Mouse (Mus musculus) limb, embryonic 12.5 days (tissue): ENCODE results near the gene Farp1. TPM values are rescaled to one million over a fixed set of nuclear protein-coding genes. Genes with fewer than 3 reads are reported as not detected.
A peak's percentile ranks its signal among the peaks of the same experiment; 100 is the strongest.
"Not testable (repeated sequence)": the region's sequence is repeated elsewhere in the genome, so short reads cannot be mapped to it uniquely, and the experiment has no call there.

ENCODE experiments used
- ATAC-seq: fragments of 200-750 bp; cut with Nextera tagmentation; 2 replicates; pipeline ENCODE4 v1.8.0; 2017; ENCODE audit warnings: low read depth, moderate TSS enrichment; ENCODE audit not compliant: insufficient number of reproducible peaks, insufficient read depth, low FRiP score, low TSS enrichment
- H3K27ac ChIP-seq: fragments of 300-500 bp; sonication (generic); 2 replicates; pipeline ENCODE4 v1.5.1; 2016; ENCODE audit warnings: mild to moderate bottlenecking, moderate library complexity
- H3K27me3 ChIP-seq: fragments of 300-500 bp; sonication (generic); 2 replicates; pipeline ENCODE4 v1.6.1; 2016; ENCODE audit warnings: mild to moderate bottlenecking, moderate library complexity
- H3K36me3 ChIP-seq: fragments of 300-500 bp; sonication (generic); 2 replicates; pipeline ENCODE4 v1.6.1; 2016; ENCODE audit warnings: mild to moderate bottlenecking, moderate library complexity
- H3K4me1 ChIP-seq: fragments of 300-500 bp; sonication (generic); replicated peaks from 2 replicates; pipeline ENCODE4 v1.6.1; 2016
- H3K4me2 ChIP-seq: fragments of 300-500 bp; sonication (generic); 2 replicates; pipeline ENCODE4 v1.6.1; 2016; ENCODE audit warnings: mild to moderate bottlenecking, moderate library complexity
- H3K4me3 ChIP-seq: fragments of 300-500 bp; sonication (generic); replicated peaks from 2 replicates; pipeline ENCODE4 v1.5.1; 2016; ENCODE audit warnings: mild to moderate bottlenecking
- H3K9ac ChIP-seq: fragments of 300-500 bp; sonication (generic); replicated peaks from 2 replicates; pipeline ENCODE4 v1.6.1; 2016; ENCODE audit warnings: mild to moderate bottlenecking, moderate library complexity
- H3K9me3 ChIP-seq: fragments of 300-500 bp; sonication (generic); 2 replicates; pipeline ENCODE4 v1.6.1; 2016; ENCODE audit warnings: mild to moderate bottlenecking, moderate library complexity
- WGBS: fragments of 180-500 bp; shearing (Covaris S2); methylation state at CpG from one replicate; pipeline ENCODE4 v1.1.7; 2016; 5-methylcytosine and 5-hydroxymethylcytosine counted together
- polyA plus RNA-seq: library from polyadenylated mRNA; unstranded; fragments of >200 nt; fragmentation: Nextera tagmentation; extraction: Ambion mirVana; gene quantifications from 2 replicates; pipeline ENCODE4 v1.2.1, GENCODE M21; 2016

Gene Farp1
- polyA plus RNA-seq, 1 experiment from 2014 or later, result 58.2 TPM

DNA sequence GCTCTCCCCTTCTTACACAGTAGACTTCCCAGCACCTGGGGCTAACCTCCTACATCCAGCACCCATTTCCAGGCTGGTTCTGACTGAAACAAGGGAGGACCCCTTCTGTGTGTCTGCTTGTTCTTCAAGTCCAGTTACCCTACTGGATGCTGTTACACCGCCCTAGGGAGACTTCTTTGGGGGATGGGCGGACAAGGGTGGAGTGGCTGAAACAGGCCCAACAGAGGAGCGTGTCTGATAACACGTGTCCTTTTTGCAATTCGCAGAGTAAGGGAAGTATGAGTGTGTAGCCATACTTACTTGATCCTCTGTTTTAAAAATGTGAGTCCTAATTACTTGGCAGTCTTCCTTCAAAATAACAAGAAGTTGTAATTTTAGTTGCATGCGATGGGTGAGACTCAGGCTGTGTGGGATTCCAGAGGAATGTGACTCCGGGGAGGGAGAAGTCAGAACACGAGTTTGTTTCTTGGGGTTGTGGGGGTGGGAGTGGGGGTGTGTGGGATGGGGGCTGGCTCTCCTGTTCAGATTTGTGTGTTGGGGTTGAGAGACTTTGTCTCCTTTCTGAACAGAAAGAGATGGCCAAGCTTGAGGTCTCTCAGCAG is 89.5 kb downstream of the Farp1 start:
- peaks cover 17% of the 10 kb centered on the region for H3K36me3 ChIP-seq
- no peak overlapping the region for H3K4me3 ChIP-seq
- ATAC-seq, result no peak
- WGBS, result 74% methylated on average over 8 of the region's 8 CpGs
- H3K4me2 ChIP-seq, result no peak overlapping the region
- no peaks in the 10 kb centered on the region for H3K27me3 ChIP-seq
- H3K9ac ChIP-seq, result no peak overlapping the region
- peaks cover 80% of the 10 kb centered on the region for H3K4me1 ChIP-seq
- H3K27ac ChIP-seq, result peak overlapping the region; percentile 42; the same call in 1 of the 2 replicates
- no peaks in the 10 kb centered on the region for H3K9me3 ChIP-seq

DNA sequence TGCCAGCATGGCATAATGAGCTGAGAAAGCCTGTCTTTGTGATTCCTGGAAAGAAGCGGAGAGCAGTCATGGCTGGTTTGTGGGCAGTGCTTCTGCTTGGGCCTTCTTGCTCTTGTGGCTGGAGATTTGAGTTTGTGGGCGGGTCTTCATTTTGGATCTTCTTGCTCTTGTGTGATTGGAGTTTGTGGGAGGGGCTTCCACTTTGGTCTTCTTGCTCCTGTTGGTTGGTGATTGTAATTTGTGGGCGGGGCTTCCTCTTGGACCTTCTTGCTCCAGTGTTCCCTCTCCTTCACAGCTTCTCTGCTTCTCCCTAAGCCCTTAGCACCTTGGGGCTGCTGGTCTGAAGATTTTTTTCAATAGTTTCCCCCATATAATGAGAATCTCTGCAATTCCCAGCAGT is 90.7 kb downstream of the Farp1 start:
- no peak overlapping the region for H3K4me3 ChIP-seq
- ATAC-seq, result no peak
- H3K4me1 ChIP-seq, result peaks cover 83% of the 10 kb centered on the region
- WGBS, result 81% methylated on average over 3 of the region's 3 CpGs
- H3K36me3 ChIP-seq, result peaks cover 8% of the 10 kb centered on the region; the same call in 1 of the 2 replicates
- no peaks in the 10 kb centered on the region for H3K27me3 ChIP-seq
- H3K9me3 ChIP-seq, result no peaks in the 10 kb centered on the region
- H3K9ac ChIP-seq, result no peak overlapping the region
- no peak overlapping the region for H3K4me2 ChIP-seq
- H3K27ac ChIP-seq, result no peak overlapping the region

DNA sequence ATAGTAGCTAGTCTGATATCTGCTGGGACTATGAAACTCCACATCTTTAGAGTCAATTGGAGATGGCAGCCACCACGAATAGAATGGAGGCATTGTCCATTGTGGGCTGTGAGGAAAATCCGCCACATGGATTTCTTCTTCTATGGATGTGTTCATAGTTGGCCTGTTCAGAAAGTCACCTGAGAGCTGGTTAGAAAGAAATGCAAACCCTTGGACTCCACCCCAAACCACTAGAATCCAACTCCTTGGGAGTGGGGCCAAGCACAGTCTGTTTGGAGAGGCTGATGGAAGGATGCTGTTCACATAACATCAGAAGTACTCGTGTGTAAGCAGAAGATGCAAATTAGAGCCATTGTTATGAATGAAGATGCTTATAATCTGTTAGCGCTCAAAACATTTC is 91.3 kb downstream of the Farp1 start:
- no peak overlapping the region for H3K9ac ChIP-seq
- no peaks in the 10 kb centered on the region for H3K27me3 ChIP-seq
- peaks cover 6% of the 10 kb centered on the region; the same call in 1 of the 2 replicates for H3K36me3 ChIP-seq
- H3K4me2 ChIP-seq, result no peak overlapping the region
- 90% methylated on average over 4 of the region's 4 CpGs for WGBS
- ATAC-seq, result no peak
- no peak overlapping the region for H3K4me3 ChIP-seq
- H3K27ac ChIP-seq, result peak overlapping the region; percentile 26; the same call in 1 of the 2 replicates
- no peaks in the 10 kb centered on the region for H3K9me3 ChIP-seq
- H3K4me1 ChIP-seq, result peaks cover 89% of the 10 kb centered on the region

DNA sequence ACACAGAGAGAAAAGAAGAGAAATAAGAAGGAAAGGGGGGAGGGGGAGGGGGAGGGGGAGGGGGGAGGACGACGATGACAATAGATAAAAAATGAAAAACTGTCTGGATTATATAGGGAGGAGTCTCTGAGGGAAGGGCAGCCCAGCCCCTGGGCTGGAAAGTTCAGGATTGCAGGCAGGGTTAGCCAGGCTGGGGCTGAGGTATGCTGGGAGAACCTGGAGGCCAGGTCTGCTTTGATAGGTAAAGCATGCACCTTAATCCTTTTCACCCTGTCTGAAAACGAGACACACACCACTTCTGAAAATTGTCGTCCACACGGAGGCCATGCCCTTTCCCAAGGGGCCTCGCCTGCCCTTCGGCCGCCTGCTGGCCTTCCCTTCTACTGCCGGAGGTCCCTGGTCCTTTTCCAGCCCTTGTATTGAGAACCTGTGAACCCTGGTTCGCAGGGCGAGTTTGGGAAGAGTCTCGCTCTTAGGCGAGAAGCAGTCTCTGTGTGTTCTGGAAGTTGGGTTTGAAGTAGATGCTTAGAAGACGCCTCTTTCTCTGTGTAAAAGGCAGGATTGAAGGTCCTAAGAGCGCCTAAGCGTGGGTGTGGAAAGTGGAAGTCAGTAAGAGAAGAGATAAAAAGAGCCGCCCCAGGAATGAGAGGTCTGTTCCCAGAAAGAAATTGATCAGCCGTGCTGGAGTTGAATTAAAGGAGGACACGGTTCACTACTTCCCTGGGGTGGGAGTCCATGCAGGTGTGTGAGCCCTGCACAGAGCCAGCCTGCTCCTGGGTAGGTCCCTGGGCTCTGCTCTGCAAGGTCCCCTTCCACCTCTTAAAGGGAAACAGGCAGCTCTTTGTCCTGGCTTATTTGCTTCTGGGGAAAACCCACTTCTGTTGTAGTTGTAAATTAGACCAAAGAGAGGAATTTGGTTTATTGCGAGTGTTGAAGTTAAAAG is 94.1 kb downstream of the Farp1 start:
- 0 out of 2 replicates have a peak overlapping the region, but pooled peaks have one; percentile 0 for H3K9ac ChIP-seq
- WGBS, result 26% methylated on average over 20 of the region's 20 CpGs
- peaks cover 94% of the 10 kb centered on the region for H3K4me1 ChIP-seq
- H3K4me3 ChIP-seq, result no peak overlapping the region
- H3K9me3 ChIP-seq, result no peaks in the 10 kb centered on the region
- H3K27ac ChIP-seq, result peak overlapping the region; percentile 91
- peak overlapping the region; percentile 42 for H3K4me2 ChIP-seq
- no peaks in the 10 kb centered on the region for H3K27me3 ChIP-seq
- H3K36me3 ChIP-seq, result peaks cover 3% of the 10 kb centered on the region; the same call in 1 of the 2 replicates
- ATAC-seq, result peak; percentile 72; the same call in 1 of the 2 replicates

DNA sequence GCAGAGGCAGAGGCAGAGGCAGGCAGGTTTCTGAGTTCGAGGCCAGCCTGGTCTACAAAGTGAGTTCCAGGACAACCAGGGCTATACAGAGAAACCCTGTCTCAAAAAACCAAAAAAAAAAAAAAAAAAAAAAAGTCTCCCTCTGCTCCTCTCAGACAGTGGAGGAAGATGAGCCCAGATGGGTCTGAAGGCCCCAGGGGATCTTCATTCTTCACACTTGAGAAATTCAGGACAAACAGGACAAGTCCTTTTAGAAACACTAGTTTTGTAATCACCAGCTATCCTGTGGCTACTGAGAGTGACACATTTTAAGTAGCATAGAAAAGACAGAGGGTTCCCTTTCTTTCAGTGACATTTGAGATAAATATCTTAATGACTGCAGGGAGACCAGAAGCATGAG is 95.4 kb downstream of the Farp1 start:
- H3K4me3 ChIP-seq, H3K4me2 ChIP-seq, H3K36me3 ChIP-seq, H3K27ac ChIP-seq, H3K27me3 ChIP-seq, H3K9ac ChIP-seq, H3K9me3 ChIP-seq, ATAC-seq: not testable (repeated sequence)
- 64% methylated on average over 1 of the region's 1 CpGs for WGBS
- H3K4me1 ChIP-seq, result peaks cover 92% of the 10 kb centered on the region

DNA sequence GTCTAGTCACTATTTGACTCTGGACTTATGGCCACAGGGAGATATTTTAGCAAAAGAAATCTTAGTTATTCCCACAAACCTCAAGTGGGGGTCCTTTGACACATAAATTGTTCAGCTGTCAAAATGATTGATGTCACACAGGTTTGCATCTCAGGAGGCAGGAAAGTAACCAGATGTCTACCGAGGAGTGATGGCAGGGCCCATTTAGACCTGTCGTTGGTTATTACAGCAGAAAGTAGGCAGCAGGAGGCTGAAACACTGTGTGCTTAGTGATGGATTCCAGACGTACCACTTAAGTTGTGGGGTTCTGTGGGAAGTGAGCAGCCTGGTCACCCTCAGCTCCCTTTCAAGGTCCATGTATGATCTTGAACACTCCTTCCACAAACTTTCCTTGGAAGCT is 99.4 kb downstream of the Farp1 start:
- ATAC-seq, result no peak
- H3K9me3 ChIP-seq, result no peaks in the 10 kb centered on the region
- H3K27ac ChIP-seq, result peak overlapping the region; percentile 1; the same call in 1 of the 2 replicates
- H3K4me1 ChIP-seq, result peaks cover 90% of the 10 kb centered on the region
- H3K27me3 ChIP-seq, result no peaks in the 10 kb centered on the region
- peaks cover 22% of the 10 kb centered on the region; the same call in 1 of the 2 replicates for H3K36me3 ChIP-seq
- 9% methylated on average over 3 of the region's 3 CpGs for WGBS
- no peak overlapping the region for H3K4me3 ChIP-seq
- no peak overlapping the region for H3K9ac ChIP-seq
- H3K4me2 ChIP-seq, result no peak overlapping the region

DNA sequence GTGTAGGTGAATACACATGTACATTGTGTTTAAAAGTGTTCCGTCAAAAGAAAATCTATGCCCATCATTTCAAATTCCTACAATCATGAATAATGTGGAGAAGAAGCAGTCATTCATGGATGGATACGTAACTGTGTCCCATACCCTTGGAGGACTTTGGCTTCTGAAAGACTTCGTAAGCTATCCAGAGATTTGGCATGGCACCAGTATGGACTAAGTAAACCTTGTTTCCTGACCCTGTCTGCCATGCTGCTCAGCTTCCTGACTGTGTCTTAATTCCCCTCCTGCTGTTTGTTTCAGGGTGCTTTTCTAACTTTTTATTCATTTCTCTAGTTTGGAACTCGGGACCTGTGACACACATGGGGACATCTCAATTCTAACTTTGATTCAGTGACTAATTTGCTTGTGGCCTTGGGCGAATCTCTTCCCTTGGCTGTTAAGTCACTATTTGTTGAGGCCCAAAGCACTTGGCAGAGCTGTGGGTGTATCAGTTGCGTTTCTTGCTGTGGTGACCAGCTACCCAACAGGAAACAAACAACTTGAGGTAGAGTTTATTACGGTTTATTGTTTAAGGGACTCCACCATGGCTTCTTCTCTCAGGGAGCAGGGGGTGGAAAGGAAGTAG is 108.9 kb downstream of the Farp1 start:
- ATAC-seq, result no peak
- Histone ChIP-seq H3K4me1 (peaks cover 56% of the 10 kb centered on the region), H3K9me3 (no peaks in the 10 kb centered on the region), H3K27ac (no peak overlapping the region), H3K36me3 (0 out of 2 replicates have a peak, but pooled peaks cover 7% of the 10 kb centered on the region), H3K4me3 (no peak overlapping the region), H3K27me3 (no peaks in the 10 kb centered on the region), H3K9ac (no peak overlapping the region), H3K4me2 (no peak overlapping the region)
- WGBS, result 87% methylated on average over 7 of the region's 7 CpGs

DNA sequence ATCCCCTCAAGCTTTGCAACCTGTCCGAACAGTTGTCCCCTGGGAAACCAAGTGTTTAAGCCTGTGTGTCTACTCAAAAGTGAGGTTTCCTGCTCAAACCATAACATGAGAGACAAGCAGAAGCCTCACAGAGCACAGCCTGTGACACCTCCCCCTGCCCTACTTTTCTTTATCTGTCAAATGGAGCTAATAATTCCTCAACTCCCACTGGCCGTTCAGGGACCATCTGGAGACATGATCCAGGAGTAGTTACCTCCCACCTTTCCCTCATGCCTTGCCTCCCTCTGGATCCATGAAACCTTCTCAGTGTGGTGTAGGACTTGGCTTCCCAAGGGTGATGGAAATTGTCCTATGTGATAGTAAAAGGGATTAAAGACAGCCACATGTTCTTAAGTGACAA is 109.5 kb downstream of the Farp1 start:
- H3K4me3 ChIP-seq, result no peak overlapping the region
- WGBS, result 56% methylated on average over 2 of the region's 2 CpGs
- 0 out of 2 replicates have a peak, but pooled peaks cover 4% of the 10 kb centered on the region for H3K36me3 ChIP-seq
- peaks cover 53% of the 10 kb centered on the region for H3K4me1 ChIP-seq
- no peaks in the 10 kb centered on the region for H3K27me3 ChIP-seq
- no peak for ATAC-seq
- H3K9me3 ChIP-seq, result no peaks in the 10 kb centered on the region
- no peak overlapping the region for H3K9ac ChIP-seq
- H3K27ac ChIP-seq, result no peak overlapping the region
- no peak overlapping the region for H3K4me2 ChIP-seq

DNA sequence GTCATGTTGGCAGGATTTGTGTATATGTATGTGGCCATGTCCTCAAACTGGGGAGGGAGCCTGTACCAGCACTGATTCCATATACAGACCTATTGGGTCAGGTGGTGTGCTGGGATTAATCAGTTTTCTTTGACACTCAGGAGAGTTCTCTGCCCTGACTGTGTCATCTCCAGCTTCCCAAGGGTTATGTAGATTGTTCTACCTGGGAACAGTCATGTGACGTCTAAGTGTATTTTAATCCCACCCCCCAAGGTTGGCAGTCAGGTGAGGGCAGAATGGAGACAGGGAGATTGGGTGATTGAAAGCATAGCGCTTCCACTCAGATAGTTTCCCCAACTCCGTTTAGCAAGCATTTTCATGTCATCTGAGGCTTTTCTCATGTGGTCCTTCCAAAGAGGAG is 110.3 kb downstream of the Farp1 start:
- Histone ChIP-seq H3K4me1 (peaks cover 53% of the 10 kb centered on the region), H3K27me3 (no peaks in the 10 kb centered on the region), H3K36me3 (0 out of 2 replicates have a peak, but pooled peaks cover 4% of the 10 kb centered on the region), H3K27ac (no peak overlapping the region), H3K4me2 (no peak overlapping the region), H3K4me3 (no peak overlapping the region), H3K9me3 (no peaks in the 10 kb centered on the region), H3K9ac (no peak overlapping the region)
- ATAC-seq, result no peak
- 66% methylated on average over 3 of the region's 3 CpGs for WGBS

DNA sequence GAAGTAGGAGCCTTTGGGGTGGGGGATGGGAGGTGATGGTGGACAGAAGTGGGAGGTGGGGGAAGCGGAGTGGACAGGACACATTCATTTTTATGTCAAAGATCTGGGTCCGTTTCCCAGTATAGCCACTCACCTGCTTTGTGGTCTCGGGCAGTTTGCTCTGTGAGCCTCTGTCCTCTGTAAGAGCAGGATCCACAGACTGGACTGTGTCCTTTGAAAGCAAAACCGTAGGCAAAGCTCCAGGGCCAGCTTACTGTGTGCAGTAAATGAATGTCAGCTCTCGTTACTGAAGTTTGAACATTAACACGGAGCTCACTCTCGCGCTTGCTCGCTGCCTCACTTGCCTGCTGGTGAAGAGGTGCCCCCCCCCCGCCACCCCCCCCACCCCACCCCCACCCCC is 110.7 kb downstream of the Farp1 start:
- ATAC-seq, result no peak
- Histone ChIP-seq H3K9ac (no peak overlapping the region; the same call in 1 of the 2 replicates), H3K27me3 (no peaks in the 10 kb centered on the region), H3K4me2 (no peak overlapping the region), H3K36me3 (0 out of 2 replicates have a peak, but pooled peaks cover 4% of the 10 kb centered on the region), H3K27ac (no peak overlapping the region), H3K4me1 (peaks cover 55% of the 10 kb centered on the region), H3K9me3 (no peaks in the 10 kb centered on the region), H3K4me3 (no peak overlapping the region)
- 24% methylated on average over 9 of the region's 10 CpGs for WGBS

DNA sequence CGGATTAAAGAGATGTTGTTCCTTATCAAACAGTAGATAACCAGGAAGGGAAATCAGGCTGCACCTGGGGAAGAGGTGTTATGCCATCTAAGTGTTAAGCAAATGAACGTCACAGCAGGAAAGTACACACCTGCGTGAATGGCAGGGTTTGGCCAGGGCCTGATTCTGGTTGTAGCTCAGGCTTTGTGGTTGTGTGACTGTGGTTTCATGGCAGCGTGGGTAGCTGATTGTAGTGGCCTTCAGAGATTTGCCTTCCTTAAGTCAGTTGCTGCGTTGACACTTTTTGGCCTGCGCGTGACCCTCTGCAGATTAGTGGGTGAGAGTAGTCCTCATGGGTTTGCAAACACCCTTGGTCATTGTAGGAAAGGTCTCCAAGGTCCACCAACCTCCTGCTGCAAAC is 111.2 kb downstream of the Farp1 start:
- no peak overlapping the region for H3K4me3 ChIP-seq
- H3K9ac ChIP-seq, result no peak overlapping the region
- WGBS, result 57% methylated on average over 7 of the region's 7 CpGs
- H3K9me3 ChIP-seq, result no peaks in the 10 kb centered on the region
- H3K4me2 ChIP-seq, result no peak overlapping the region
- no peak for ATAC-seq
- no peak overlapping the region for H3K27ac ChIP-seq
- peaks cover 56% of the 10 kb centered on the region for H3K4me1 ChIP-seq
- H3K27me3 ChIP-seq, result no peaks in the 10 kb centered on the region
- H3K36me3 ChIP-seq, result 0 out of 2 replicates have a peak, but pooled peaks cover 8% of the 10 kb centered on the region
